Mouse (Mus musculus): ENCODE measurements around the gene Cd2. TPM values are rescaled to one million over a fixed set of nuclear protein-coding genes. Genes with fewer than 3 reads are reported as not detected.

Cd2 gene
- polyA plus RNA-seq, 1 experiment: not detected

- no peak for TF ChIP-seq MAX (IDR thresholded peaks at IDR 0.05)
- no peak for TF ChIP-seq USF1 (IDR thresholded peaks at IDR 0.05; ENCODE audit: low read depth)
- TF ChIP-seq MYOG (IDR thresholded peaks at IDR 0.05; ENCODE audit: control insufficient read depth, extremely low read depth, insufficient read length): no peak
- TF ChIP-seq FOSL1 (IDR thresholded peaks at IDR 0.05; ENCODE audit: insufficient read depth, low read length, poor library complexity, severe bottlenecking): no peak
- no peak for TF ChIP-seq MYOD1 (IDR thresholded peaks at IDR 0.05; ENCODE audit: control insufficient read depth, insufficient read length, low read depth)
- TF ChIP-seq CEBPB (IDR thresholded peaks at IDR 0.05; ENCODE audit: low read depth): no peak
- no peak for TF ChIP-seq CTCF (IDR thresholded peaks at IDR 0.05; ENCODE audit: control insufficient read depth, insufficient read depth, insufficient read length)
- no peak overlapping the region for H3K4me3 ChIP-seq (ENCODE audit: insufficient read depth, poor library complexity, severe bottlenecking)
- H3K79me3 ChIP-seq (ENCODE audit: low read depth): no peaks in the 10 kb centered on the region
- no peaks in the 10 kb centered on the region for H3K36me3 ChIP-seq (ENCODE audit: control insufficient read depth, insufficient read depth)
- H3K27me3 ChIP-seq (ENCODE audit: control insufficient read depth, insufficient read depth, insufficient read length): peaks cover 6% of the 10 kb centered on the region
- no peak overlapping the region for H3ac ChIP-seq (ENCODE audit: control insufficient read depth, insufficient read length, low read depth)
- H3K79me2 ChIP-seq (ENCODE audit: control insufficient read depth, insufficient read depth): no peaks in the 10 kb centered on the region
Measured at GRCm38 (mm10) chr3:101281841-101282240, 5.9 kb downstream of the Cd2 start.

- Histone ChIP-seq H3K36me3 (ENCODE audit: control insufficient read depth, insufficient read depth) (no peaks in the 10 kb centered on the region), H3ac (ENCODE audit: control insufficient read depth, insufficient read length, low read depth) (no peak overlapping the region), H3K79me3 (ENCODE audit: low read depth) (no peaks in the 10 kb centered on the region), H3K27me3 (ENCODE audit: control insufficient read depth, insufficient read depth, insufficient read length) (peaks cover 9% of the 10 kb centered on the region), H3K79me2 (ENCODE audit: control insufficient read depth, insufficient read depth) (no peaks in the 10 kb centered on the region), H3K4me3 (ENCODE audit: insufficient read depth, poor library complexity, severe bottlenecking) (no peak overlapping the region)
- TF ChIP-seq USF1 (IDR thresholded peaks at IDR 0.05; ENCODE audit: low read depth) (no peak), CEBPB (IDR thresholded peaks at IDR 0.05; ENCODE audit: low read depth) (no peak), MYOD1 (IDR thresholded peaks at IDR 0.05; ENCODE audit: control insufficient read depth, insufficient read length, low read depth) (no peak), MYOG (IDR thresholded peaks at IDR 0.05; ENCODE audit: control insufficient read depth, extremely low read depth, insufficient read length) (no peak), CTCF (IDR thresholded peaks at IDR 0.05; ENCODE audit: control insufficient read depth, insufficient read depth, insufficient read length) (no peak), MAX (IDR thresholded peaks at IDR 0.05) (no peak), FOSL1 (IDR thresholded peaks at IDR 0.05; ENCODE audit: insufficient read depth, low read length, poor library complexity, severe bottlenecking) (no peak)
Measured at GRCm38 (mm10) chr3:101280348-101281311, 7.1 kb downstream of the Cd2 start.

GRCm38 (mm10) chr3:101279561-101279960 lies 8.2 kb downstream of the Cd2 start:
- TF ChIP-seq CTCF (IDR thresholded peaks at IDR 0.05; ENCODE audit: control insufficient read depth, insufficient read depth, insufficient read length): no peak
- TF ChIP-seq MYOG (IDR thresholded peaks at IDR 0.05; ENCODE audit: control insufficient read depth, extremely low read depth, insufficient read length): no peak
- no peak for TF ChIP-seq FOSL1 (IDR thresholded peaks at IDR 0.05; ENCODE audit: insufficient read depth, low read length, poor library complexity, severe bottlenecking)
- no peak for TF ChIP-seq MAX (IDR thresholded peaks at IDR 0.05)
- TF ChIP-seq USF1 (IDR thresholded peaks at IDR 0.05; ENCODE audit: low read depth): no peak
- no peak for TF ChIP-seq MYOD1 (IDR thresholded peaks at IDR 0.05; ENCODE audit: control insufficient read depth, insufficient read length, low read depth)
- TF ChIP-seq CEBPB (IDR thresholded peaks at IDR 0.05; ENCODE audit: low read depth): no peak
- H3ac ChIP-seq (ENCODE audit: control insufficient read depth, insufficient read length, low read depth): no peak overlapping the region
- peaks cover 9% of the 10 kb centered on the region for H3K27me3 ChIP-seq (ENCODE audit: control insufficient read depth, insufficient read depth, insufficient read length)
- H3K4me3 ChIP-seq (ENCODE audit: insufficient read depth, poor library complexity, severe bottlenecking): no peak overlapping the region
- no peaks in the 10 kb centered on the region for H3K79me2 ChIP-seq (ENCODE audit: control insufficient read depth, insufficient read depth)
- no peaks in the 10 kb centered on the region for H3K36me3 ChIP-seq (ENCODE audit: control insufficient read depth, insufficient read depth)
- H3K79me3 ChIP-seq (ENCODE audit: low read depth): no peaks in the 10 kb centered on the region

GRCm38 (mm10) chr3:101278396-101278795 lies 9.3 kb downstream of the Cd2 start:
- H3K79me2 ChIP-seq (ENCODE audit: control insufficient read depth, insufficient read depth): no peaks in the 10 kb centered on the region
- peaks cover 18% of the 10 kb centered on the region for H3K27me3 ChIP-seq (ENCODE audit: control insufficient read depth, insufficient read depth, insufficient read length)
- H3ac ChIP-seq (ENCODE audit: control insufficient read depth, insufficient read length, low read depth): no peak overlapping the region
- no peak for TF ChIP-seq FOSL1 (IDR thresholded peaks at IDR 0.05; ENCODE audit: insufficient read depth, low read length, poor library complexity, severe bottlenecking)
- no peak for TF ChIP-seq USF1 (IDR thresholded peaks at IDR 0.05; ENCODE audit: low read depth)
- no peak for TF ChIP-seq MYOD1 (IDR thresholded peaks at IDR 0.05; ENCODE audit: control insufficient read depth, insufficient read length, low read depth)
- no peak for TF ChIP-seq MAX (IDR thresholded peaks at IDR 0.05)
- no peak for TF ChIP-seq CEBPB (IDR thresholded peaks at IDR 0.05; ENCODE audit: low read depth)
- no peak for TF ChIP-seq CTCF (IDR thresholded peaks at IDR 0.05; ENCODE audit: control insufficient read depth, insufficient read depth, insufficient read length)
- no peak for TF ChIP-seq MYOG (IDR thresholded peaks at IDR 0.05; ENCODE audit: control insufficient read depth, extremely low read depth, insufficient read length)
- H3K36me3 ChIP-seq (ENCODE audit: control insufficient read depth, insufficient read depth): no peaks in the 10 kb centered on the region
- no peaks in the 10 kb centered on the region for H3K79me3 ChIP-seq (ENCODE audit: low read depth)
- no peak overlapping the region for H3K4me3 ChIP-seq (ENCODE audit: insufficient read depth, poor library complexity, severe bottlenecking)

- H3K79me2 ChIP-seq (ENCODE audit: control insufficient read depth, insufficient read depth): no peaks in the 10 kb centered on the region
- H3K27me3 ChIP-seq (ENCODE audit: control insufficient read depth, insufficient read depth, insufficient read length): peaks cover 18% of the 10 kb centered on the region
- H3K4me3 ChIP-seq (ENCODE audit: insufficient read depth, poor library complexity, severe bottlenecking): no peak overlapping the region
- no peak overlapping the region for H3ac ChIP-seq (ENCODE audit: control insufficient read depth, insufficient read length, low read depth)
- no peaks in the 10 kb centered on the region for H3K79me3 ChIP-seq (ENCODE audit: low read depth)
- no peak for TF ChIP-seq CEBPB (IDR thresholded peaks at IDR 0.05; ENCODE audit: low read depth)
- no peak for TF ChIP-seq MYOG (IDR thresholded peaks at IDR 0.05; ENCODE audit: control insufficient read depth, extremely low read depth, insufficient read length)
- TF ChIP-seq FOSL1 (IDR thresholded peaks at IDR 0.05; ENCODE audit: insufficient read depth, low read length, poor library complexity, severe bottlenecking): no peak
- no peak for TF ChIP-seq CTCF (IDR thresholded peaks at IDR 0.05; ENCODE audit: control insufficient read depth, insufficient read depth, insufficient read length)
- TF ChIP-seq MAX (IDR thresholded peaks at IDR 0.05): no peak
- no peak for TF ChIP-seq USF1 (IDR thresholded peaks at IDR 0.05; ENCODE audit: low read depth)
- no peak for TF ChIP-seq MYOD1 (IDR thresholded peaks at IDR 0.05; ENCODE audit: control insufficient read depth, insufficient read length, low read depth)
- no peaks in the 10 kb centered on the region for H3K36me3 ChIP-seq (ENCODE audit: control insufficient read depth, insufficient read depth)
Measured at GRCm38 (mm10) chr3:101277830-101278229, 9.9 kb downstream of the Cd2 start.

Data from C2C12 (cell line).